Mouse (Mus musculus) kidney, adult 2 months (tissue): ENCODE measurements around the gene Rnf31.

Experiments used
- CTCF ChIP-seq: fragments of 200-500 bp; conservative IDR thresholded peaks from 2 replicates; pipeline ENCODE4 v1.5.1; 2011; ENCODE audit warnings: low read depth, mild to moderate bottlenecking, control low read depth, low read length, moderate library complexity, mixed read lengths; ENCODE audit not compliant: insufficient read depth, insufficient read length
- POLR2A ChIP-seq: fragments of 200-500 bp; IDR thresholded peaks from one replicate; pipeline ENCODE4 v1.6.1; 2011; ENCODE audit warnings: low read depth, low read length, control low read depth

DNA sequence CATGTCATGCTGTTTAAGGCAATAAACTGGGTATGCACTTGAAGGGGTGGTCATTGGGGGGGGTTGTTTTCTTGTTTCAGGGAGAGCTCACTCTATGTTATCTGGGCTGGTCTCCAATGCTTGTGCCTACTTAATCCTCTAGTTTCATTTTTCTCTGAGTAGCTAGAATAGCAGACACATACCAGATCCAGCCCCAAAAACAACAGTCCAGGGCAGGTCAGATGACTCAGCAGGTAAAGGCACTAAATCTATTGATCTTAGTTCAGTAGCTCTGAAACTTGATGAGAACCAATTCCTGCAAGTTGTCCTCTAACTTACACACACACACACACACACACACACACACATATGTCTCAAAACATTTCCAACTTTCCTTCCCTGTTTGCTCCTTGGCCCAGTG is 19.7 kb upstream of the Rnf31 start:
- TF ChIP-seq CTCF (no peak), POLR2A (no peak)
